Mouse (Mus musculus) E14TG2a.4 (cell line): Measurements from ENCODE around the gene Lypd6.

Source experiments
- CTCF ChIP-seq: conservative IDR thresholded peaks from 2 replicates; pipeline ENCODE4 v1.5.1; 2014; ENCODE audit warnings: low read length
- NANOG ChIP-seq: IDR thresholded peaks from 2 replicates; pipeline ENCODE4 v1.6.1; 2014; ENCODE audit warnings: borderline replicate concordance, low read length, mixed read lengths

- no peak for TF ChIP-seq NANOG
- no peak for TF ChIP-seq CTCF
Observed at GRCm38 (mm10) chr2:50120839-50121238, 54.6 kb downstream of the Lypd6 start.
